ENCODE assay signal across 8 mouse cellular contexts in the genomic region with DNA sequence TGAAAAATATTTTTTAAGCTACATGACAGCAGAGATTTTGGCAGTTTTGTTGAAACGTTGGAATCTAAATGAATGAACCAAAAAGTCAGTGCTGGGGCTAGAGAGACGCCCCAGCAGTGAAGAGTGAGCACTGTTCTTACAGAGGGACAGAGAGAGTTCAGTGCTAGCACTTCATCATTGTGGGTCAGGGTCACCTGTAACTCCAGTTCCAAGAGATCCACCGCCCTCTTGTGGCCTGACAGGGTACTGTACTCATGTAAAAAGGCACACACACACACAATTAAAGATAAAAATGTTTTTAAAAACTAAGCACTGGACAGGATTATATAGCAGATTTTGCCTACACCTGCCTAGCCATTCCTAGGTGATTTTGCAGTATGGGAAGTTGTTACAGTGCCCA. TPM values are rescaled to one million over a fixed set of nuclear protein-coding genes. Genes with fewer than 3 reads are reported as not detected.
DNase-seq lines count a peak whose midpoint lies in the region; ATAC-seq and TF ChIP-seq lines count a peak whose summit lies in the region.

No protein-coding gene starts in this region.

- peak; percentile 43; the same call in 1 of the 2 replicates for ATAC-seq in neutrophil, adult 5-6 weeks (ENCODE audit: extremely low read depth, insufficient number of reproducible peaks, low FRiP score, poor library complexity, severe bottlenecking)

- peak; percentile 47 for DNase-seq in gastrocnemius, postnatal 10 days
- no peak for DNase-seq in gastrocnemius, adult 8-10 months (ENCODE audit: low spot score in 2 of 2)
- peak; percentile 43 for DNase-seq in ovary, postnatal 14 days (ENCODE audit: low spot score)
- DNase-seq in ovary, postnatal 10 days (ENCODE audit: low spot score), result no peak
- peak; percentile 48 for DNase-seq in kidney, postnatal 14 days
- DNase-seq in frontal cortex, postnatal 10 days (ENCODE audit: low spot score in 2 of 2), result no peak

- peak; percentile 67; the same call in 1 of the 2 replicates for TF ChIP-seq CTCF in bone marrow macrophage, adult 2 months (IDR thresholded peaks at IDR 0.05; ENCODE audit: low read depth, low read length)

- no peak overlapping the region for H3K27ac ChIP-seq in bone marrow macrophage, adult 2 months (ENCODE audit: insufficient read depth, low read depth, low read length)

- TF ChIP-seq POLR2A in bone marrow macrophage, adult 2 months (IDR thresholded peaks at IDR 0.05; ENCODE audit: borderline replicate concordance, low read depth, low read length), result no peak

- no peak overlapping the region for H3K4me3 ChIP-seq in bone marrow macrophage, adult 2 months (ENCODE audit: insufficient read depth, low read length)

- H3K4me1 ChIP-seq in bone marrow macrophage, adult 2 months (ENCODE audit: control insufficient read depth, insufficient read depth, low read length), result 0 out of 2 replicates have a peak, but pooled peaks cover 4% of the 10 kb centered on the region

RNA-seq across cellular contexts. Expression of a gene that starts 29.8 kb away (rescaled TPM):
- 10 to 100 TPM; 28.9 to 37.2 TPM for total RNA-seq in gastrocnemius, postnatal 10 days (2021)
- total RNA-seq in gastrocnemius, adult 8-10 months (2022), result 10 to 100 TPM; 45.9 to 66.0 (median 50.9) TPM
- polyA plus RNA-seq in bone marrow macrophage, adult 2 months (2012; ENCODE audit: insufficient read depth, insufficient read length, missing spikeins), result 18.0 and 18.1 TPM in 2 replicates
- 41.5 and 45.7 TPM in 2 replicates for total RNA-seq in neutrophil, adult 5-6 weeks (2017)

RNA-seq across cellular contexts. Expression of a gene that starts 56.2 kb away (rescaled TPM):
- 10 to 100 TPM; 29.6 to 43.4 TPM for total RNA-seq in gastrocnemius, postnatal 10 days (2021)
- total RNA-seq in gastrocnemius, adult 8-10 months (2022), result 10 to 100 TPM; 30.6 to 39.1 (median 34.5) TPM
- 14.5 and 15.8 TPM in 2 replicates for polyA plus RNA-seq in bone marrow macrophage, adult 2 months (2012; ENCODE audit: insufficient read depth, insufficient read length, missing spikeins)
- total RNA-seq in neutrophil, adult 5-6 weeks (2017), result 37.8 and 42.8 TPM in 2 replicates

Comparison
In these comparisons a context has a peak if more than half of its experiments do, and no peak if none do; other contexts are left out.
1. DNase-seq: peak in gastrocnemius, postnatal 10 days (single experiment), ovary, postnatal 14 days (single experiment) and kidney, postnatal 14 days (single experiment); none in gastrocnemius, adult 8-10 months (0 of 2), ovary, postnatal 10 days (single experiment) and frontal cortex, postnatal 10 days (0 of 2).